Mouse (Mus musculus) MEL (cell line): ENCODE results near the gene Serpina7. TPM values are rescaled to one million over a fixed set of nuclear protein-coding genes. Genes with fewer than 3 reads are reported as not detected.

Source experiments
- DNase-seq: peaks from one replicate; pipeline ENCODE4 v3.0.0; 2011; ENCODE audit warnings: low read depth, low spot score
- H3K27ac ChIP-seq: 2 replicates; pipeline ENCODE4 v1.5.1; 2012; ENCODE audit warnings: low read depth, mild to moderate bottlenecking, control low read depth, low read length, moderate library complexity; ENCODE audit not compliant: control insufficient read depth
- H3K27me3 ChIP-seq, 2 experiments: fragments of 150-350 bp in 1 of 2; sonication (generic) in 1 of 2; 2 replicates each; pipeline ENCODE4 v1.6.1; 2012; ENCODE audit warnings: low read length in 2 of 2, mild to moderate bottlenecking in 2 of 2, improper control_type of control experiment in 1 of 2, moderate library complexity in 1 of 2; ENCODE audit not compliant: insufficient read depth in 2 of 2, control insufficient read depth in 1 of 2
- H3K36me3 ChIP-seq, 2 experiments: 2 replicates each; pipeline ENCODE4 v1.6.1; 2012 to 2014; ENCODE audit warnings: low read length in 2 of 2, improper control_type of control experiment in 1 of 2, inconsistent platforms in 1 of 2, mild to moderate bottlenecking in 1 of 2; ENCODE audit not compliant: insufficient read depth in 2 of 2, control insufficient read depth in 1 of 2
- H3K4me1 ChIP-seq, 2 experiments: fragments of 150-350 bp in 1 of 2; sonication (generic) in 1 of 2; 2 replicates each; pipeline ENCODE4 v1.6.1; 2012; ENCODE audit warnings: low read length in 2 of 2, improper control_type of control experiment in 1 of 2, mild to moderate bottlenecking in 1 of 2; ENCODE audit not compliant: insufficient read depth in 2 of 2, control insufficient read depth in 1 of 2
- H3K4me3 ChIP-seq, 2 experiments: fragments of 150-350 bp in 1 of 2; sonication (generic) in 1 of 2; 2 replicates each; pipeline ENCODE4 v1.5.1; 2012; ENCODE audit warnings: low read depth in 2 of 2, low read length in 2 of 2, mild to moderate bottlenecking in 2 of 2, moderate library complexity in 2 of 2, control low read depth in 1 of 2, improper control_type of control experiment in 1 of 2; ENCODE audit not compliant: control insufficient read depth in 1 of 2, insufficient read depth in 1 of 2
- H3K79me2 ChIP-seq: 2 replicates; pipeline ENCODE4 v1.6.1; 2012; ENCODE audit warnings: mild to moderate bottlenecking, low read length, moderate library complexity; ENCODE audit not compliant: control insufficient read depth, poor library complexity, insufficient read depth
- H3K9ac ChIP-seq: 2 replicates; pipeline ENCODE4 v1.6.1; 2012; ENCODE audit warnings: low read depth, mild to moderate bottlenecking, control low read depth, low read length, moderate library complexity; ENCODE audit not compliant: control insufficient read depth, poor library complexity, severe bottlenecking
- H3K9me3 ChIP-seq: fragments of 150-350 bp; sonication (generic); replicated peaks from 2 replicates; pipeline ENCODE4 v1.6.1; 2012; ENCODE audit warnings: mild to moderate bottlenecking, low read length, improper control_type of control experiment, moderate library complexity; ENCODE audit not compliant: insufficient read depth
- BHLHE40 ChIP-seq: IDR thresholded peaks from 2 replicates; pipeline ENCODE4 v1.6.1; 2012; ENCODE audit warnings: low read depth, mild to moderate bottlenecking, inconsistent platforms, low read length, improper control_type of control experiment, borderline replicate concordance
- CHD1 ChIP-seq: IDR thresholded peaks from 2 replicates; pipeline ENCODE4 v1.6.1; 2012; ENCODE audit warnings: low read depth, mild to moderate bottlenecking, inconsistent platforms, low read length, improper control_type of control experiment
- E2F4 ChIP-seq: IDR thresholded peaks from 2 replicates; pipeline ENCODE4 v1.6.1; 2011; ENCODE audit warnings: low read depth, low read length, improper control_type of control experiment, borderline replicate concordance
- EP300 ChIP-seq, 2 experiments: IDR thresholded peaks; 2 replicates each; pipeline ENCODE4 v1.6.1; 2011; ENCODE audit warnings: improper control_type of control experiment in 2 of 2, low read length in 2 of 2, low read depth in 1 of 2, mild to moderate bottlenecking in 1 of 2
- ETS1 ChIP-seq: IDR thresholded peaks from 2 replicates; pipeline ENCODE4 v1.6.1; 2012; ENCODE audit warnings: low read depth, mild to moderate bottlenecking, inconsistent platforms, low read length, improper control_type of control experiment, moderate library complexity
- GABPA ChIP-seq: IDR thresholded peaks from 2 replicates; pipeline ENCODE4 v1.6.1; 2012; ENCODE audit warnings: low read depth, mild to moderate bottlenecking, inconsistent platforms, low read length, improper control_type of control experiment, moderate library complexity
- GATA1 ChIP-seq: IDR thresholded peaks from 2 replicates; pipeline ENCODE4 v1.6.1; 2011; ENCODE audit warnings: low read depth, low read length, improper control_type of control experiment
- JUND ChIP-seq: IDR thresholded peaks from 2 replicates; pipeline ENCODE4 v1.6.1; 2011; ENCODE audit warnings: low read depth, mild to moderate bottlenecking, improper control_type of control experiment, low read length
- KAT2A ChIP-seq: conservative IDR thresholded peaks from 2 replicates; pipeline ENCODE4 v1.6.1; 2012; ENCODE audit warnings: low read depth, low read length, improper control_type of control experiment, inconsistent platforms
- MAX ChIP-seq: IDR thresholded peaks from 2 replicates; pipeline ENCODE4 v1.6.1; 2011; ENCODE audit warnings: low read length, improper control_type of control experiment
- MEF2A ChIP-seq: IDR thresholded peaks from 2 replicates; pipeline ENCODE4 v1.6.1; 2014; ENCODE audit warnings: low read depth, mild to moderate bottlenecking, inconsistent platforms, low read length, improper control_type of control experiment; ENCODE audit not compliant: poor library complexity, insufficient replicate concordance, severe bottlenecking; ENCODE audit errors: extremely low read depth
- MXI1 ChIP-seq: IDR thresholded peaks from 2 replicates; pipeline ENCODE4 v1.6.1; 2011; ENCODE audit warnings: mild to moderate bottlenecking, low read depth, low read length, improper control_type of control experiment
- POLR2AphosphoS5 ChIP-seq: IDR thresholded peaks from 2 replicates; pipeline ENCODE4 v1.6.1; 2012; ENCODE audit warnings: low read depth, borderline replicate concordance, mild to moderate bottlenecking, inconsistent platforms, low read length, moderate library complexity, mixed read lengths
- SMC3 ChIP-seq: IDR thresholded peaks from 2 replicates; pipeline ENCODE4 v1.6.1; 2011; ENCODE audit warnings: low read depth, low read length, improper control_type of control experiment
- TAL1 ChIP-seq: IDR thresholded peaks from 2 replicates; pipeline ENCODE4 v1.6.1; 2012; ENCODE audit warnings: mild to moderate bottlenecking, inconsistent platforms, low read length, moderate library complexity, mixed read lengths
- USF2 ChIP-seq, 2 experiments: IDR thresholded peaks; 2 replicates each; pipeline ENCODE4 v1.6.1; 2011 to 2012; ENCODE audit warnings: improper control_type of control experiment in 2 of 2, low read length in 2 of 2, borderline replicate concordance in 1 of 2, inconsistent platforms in 1 of 2, low read depth in 1 of 2, mild to moderate bottlenecking in 1 of 2; ENCODE audit not compliant: insufficient read depth in 1 of 2
- ZC3H11A ChIP-seq: IDR thresholded peaks from 2 replicates; pipeline ENCODE4 v1.6.1; 2012; ENCODE audit warnings: low read depth, mild to moderate bottlenecking, inconsistent platforms, low read length, improper control_type of control experiment
- ZKSCAN1 ChIP-seq: IDR thresholded peaks from 2 replicates; pipeline ENCODE4 v1.6.1; 2012; ENCODE audit warnings: low read depth, mild to moderate bottlenecking, inconsistent platforms, low read length, improper control_type of control experiment, moderate library complexity
- polyA plus RNA-seq, 2 experiments: library from polyadenylated mRNA; stranded (reverse) in 1 of 2; unstranded in 1 of 2; fragments of >175 nt in 1 of 2; fragments of >200 nt in 1 of 2; gene quantifications; 2 replicates each; pipeline versions ENCODE4 v1.2.1 to v1.2.4; 2012; ENCODE audit warnings: low replicate concordance in 2 of 2, low read depth in 1 of 2; ENCODE audit not compliant: insufficient read length in 2 of 2, insufficient read depth in 1 of 2, missing spikeins in 1 of 2
- total RNA-seq: library from RNA; depleted of rRNA; stranded (reverse); fragments of 300-350 nt; gene quantifications from 2 replicates; pipeline ENCODE4 v1.2.3, GENCODE M21; 2012

The Serpina7 gene
- total and polyA plus RNA-seq, 3 experiments: not detected

- no peak overlapping the region for H3K9ac ChIP-seq
- no peaks in the 10 kb centered on the region for H3K4me1 ChIP-seq
- no peak overlapping the region for H3K27ac ChIP-seq
- H3K79me2 ChIP-seq: no peaks in the 10 kb centered on the region
- TF ChIP-seq GATA1 (no peak), GABPA (no peak), CHD1 (no peak), ETS1 (no peak), KAT2A (no peak), SMC3 (no peak), JUND (no peak)
- no peak for DNase-seq
- H3K27me3 ChIP-seq: no peaks in the 10 kb centered on the region
- H3K9me3 ChIP-seq: no peaks in the 10 kb centered on the region
- H3K4me3 ChIP-seq: no peak overlapping the region
- no peaks in the 10 kb centered on the region for H3K36me3 ChIP-seq
These were observed 12.2 kb upstream of the Serpina7 start for GRCm38 (mm10) chrX:139097197-139097596.

- no peaks in the 10 kb centered on the region for H3K9me3 ChIP-seq
- H3K36me3 ChIP-seq: no peaks in the 10 kb centered on the region
- no peak for DNase-seq
- TF ChIP-seq EP300 (IDR thresholded peaks at IDR 0.05; ENCODE audit: low read depth in 1 of 2, low read length in 2 of 2) (no peak), GATA1 (no peak), ETS1 (no peak), BHLHE40 (no peak), E2F4 (no peak), MAX (no peak), TAL1 (no peak), ZC3H11A (no peak), USF2 (IDR thresholded peaks at IDR 0.05; ENCODE audit: borderline replicate concordance in 1 of 2, insufficient read depth in 1 of 2, low read depth in 1 of 2, low read length in 2 of 2) (no peak)
- H3K27me3 ChIP-seq: no peaks in the 10 kb centered on the region
- H3K79me2 ChIP-seq: no peaks in the 10 kb centered on the region
- H3K9ac ChIP-seq: no peak within 1 kb of the TSS
- H3K4me3 ChIP-seq: no peak within 1 kb of the TSS
- no peaks in the 10 kb centered on the region for H3K4me1 ChIP-seq
- H3K27ac ChIP-seq: no peak within 1 kb of the TSS
These were observed 907 bp upstream of the Serpina7 start, which contains the start of gene 4930513O06Rik for GRCm38 (mm10) chrX:139085943-139086342. TSS of gene 4930513O06Rik (plus strand) at chrX:139086243.

GRCm38 (mm10) chrX:139078493-139078892 is 6.5 kb downstream of the Serpina7 start:
- TF ChIP-seq MXI1 (no peak), GATA1 (no peak), ZKSCAN1 (no peak), ZC3H11A (no peak), POLR2AphosphoS5 (no peak), ETS1 (no peak), MEF2A (no peak)
- Histone ChIP-seq H3K79me2 (no peaks in the 10 kb centered on the region), H3K4me1 (no peaks in the 10 kb centered on the region)

More at GRCm38 (mm10) chrX:139078493-139078892, 6.5 kb downstream of the Serpina7 start:
- DNase-seq: no peak
- H3K27me3 ChIP-seq: no peaks in the 10 kb centered on the region
- H3K9ac ChIP-seq: no peak overlapping the region
- no peak overlapping the region for H3K27ac ChIP-seq
- no peaks in the 10 kb centered on the region for H3K36me3 ChIP-seq
- H3K9me3 ChIP-seq: no peaks in the 10 kb centered on the region
- H3K4me3 ChIP-seq: no peak overlapping the region
